Mouse (Mus musculus) heart, adult 9 months (tissue): ENCODE results near the gene Grsf1.

Experiments used
- DNase-seq, 2 experiments: peaks; one replicate each; pipeline ENCODE4 v3.0.0; 2022; ENCODE audit warnings: low spot score in 2 of 2

The Grsf1 gene

GRCm38 (mm10) chr5:88629987-88630386, 46.0 kb downstream of the Grsf1 start:
- DNase-seq: no peak

GRCm38 (mm10) chr5:88629125-88629524, 46.8 kb downstream of the Grsf1 start:
- DNase-seq: no peak

- no peak for DNase-seq
These were observed 48.4 kb downstream of the Grsf1 start for GRCm38 (mm10) chr5:88627545-88627944.

- DNase-seq: no peak
These were observed 59.0 kb downstream of the Grsf1 start for GRCm38 (mm10) chr5:88616988-88617387.

GRCm38 (mm10) chr5:88614129-88614528, 61.8 kb downstream of the Grsf1 start:
- no peak for DNase-seq
